8 mouse cellular contexts compared by ENCODE assay signal in genomic region chr5:65401251-65401994, GRCm38 (mm10). TPM values are rescaled to one million over a fixed set of nuclear protein-coding genes. Genes with fewer than 3 reads are reported as not detected.
DNase-seq lines count a peak whose midpoint lies in the region; ATAC-seq lines count a peak whose summit lies in the region.

No protein-coding gene starts in this region.

- no peaks in the 10 kb centered on the region for H3K9me3 ChIP-seq in limb, embryonic 10.5 days (replicated peaks)

- WGBS in limb, embryonic 10.5 days: 35% methylated on average over 2 of the region's 2 CpGs

- peak; percentile 45 for DNase-seq in 3134 (ENCODE audit: extremely low read depth, insufficient read length, low spot score)
- peak; percentile 86 to 95 for DNase-seq in adrenal gland, adult (ENCODE audit: inconsistent age in 2 of 2, low spot score in 1 of 2)
- peak; percentile 80 for DNase-seq in embryo, embryonic 10 days (ENCODE audit: low spot score)
- peak; percentile 61 for DNase-seq in gastrocnemius, postnatal 25 days
- DNase-seq in kidney, adult 18-20 months: peak; percentile 93
- peak; percentile 76 for DNase-seq in limb, embryonic 10.5 days (ENCODE audit: low spot score)
- DNase-seq in spleen, postnatal 36 days (ENCODE audit: low spot score in 2 of 2): peak; percentile 59 to 64

- ATAC-seq in monocyte, adult 5-6 weeks (replicated peaks; ENCODE audit: insufficient number of reproducible peaks, low FRiP score, low TSS enrichment, poor library complexity, severe bottlenecking): peak; percentile 92

- peaks cover 95% of the 10 kb centered on the region for H3K36me3 ChIP-seq in limb, embryonic 10.5 days

- no peak overlapping the region for H3K4me3 ChIP-seq in limb, embryonic 10.5 days

- H3K27ac ChIP-seq in limb, embryonic 10.5 days: no peak overlapping the region

- H3K27me3 ChIP-seq in limb, embryonic 10.5 days (ENCODE audit: low read depth, poor library complexity, severe bottlenecking): no peaks in the 10 kb centered on the region

- H3K4me1 ChIP-seq in limb, embryonic 10.5 days: no peaks in the 10 kb centered on the region

RNA-seq across cellular contexts. Expression of gene Lias, which starts 10.1 kb away (rescaled TPM):
- 10 to 100 TPM; 37.2 to 42.7 TPM for total RNA-seq in gastrocnemius, postnatal 25 days (2021)
- polyA plus RNA-seq in limb, embryonic 10.5 days (2016; fragmentation: Nextera tagmentation; extraction: Ambion mirVana): 71.3 and 75.6 TPM in 2 replicates
- 34.4 to 51.5 TPM (median 37.0 TPM) in 3 replicates for total RNA-seq in monocyte, adult 5-6 weeks (2017)

RNA-seq across cellular contexts. Expression of gene Rpl9, which starts 10.2 kb away (rescaled TPM):
- 100 to 1,000 TPM; 487 to 495 TPM for total RNA-seq in gastrocnemius, postnatal 25 days (2021)
- 991 and 1,125 TPM in 2 replicates for polyA plus RNA-seq in limb, embryonic 10.5 days (2016; fragmentation: Nextera tagmentation; extraction: Ambion mirVana)
- 1,257 to 1,765 TPM (median 1,722 TPM) in 3 replicates for total RNA-seq in monocyte, adult 5-6 weeks (2017)

RNA-seq across cellular contexts. Expression of gene Ugdh, which starts 34.3 kb away (rescaled TPM):
- total RNA-seq in gastrocnemius, postnatal 25 days (2021): 10 to 100 TPM in 1 of 2 experiments, 1 to 10 TPM in 1; 9.4 to 14.8 TPM
- 75.3 and 87.4 TPM in 2 replicates for polyA plus RNA-seq in limb, embryonic 10.5 days (2016; fragmentation: Nextera tagmentation; extraction: Ambion mirVana)
- total RNA-seq in monocyte, adult 5-6 weeks (2017): 25.5 to 55.3 TPM (median 29.2 TPM) in 3 replicates

RNA-seq across cellular contexts. Expression of gene Klb, which starts 53.3 kb away (rescaled TPM):
- under 1 TPM; 0.18 to 0.64 TPM for total RNA-seq in gastrocnemius, postnatal 25 days (2021)
- polyA plus RNA-seq in limb, embryonic 10.5 days (2016; fragmentation: Nextera tagmentation; extraction: Ambion mirVana): 0.08 TPM in 1 of 2 replicates, not detected in the other
- total RNA-seq in monocyte, adult 5-6 weeks (2017): not detected in 3 replicates
